Mouse (Mus musculus): ENCODE measurements at regions not wholly inside any gene's neighbourhood (a gene's known extent, or its start where the extent isn't known, plus 50 kb on each side); places are given as distances from the start of the nearest gene placed in this dataset.

GRCm38 (mm10) chr8:116203631-116204030 lies 301.1 kb upstream of the Dynlrb2 start:
- no peak for TF ChIP-seq ZNF384 (IDR thresholded peaks at IDR 0.05; ENCODE audit: low read depth, low read length)
- TF ChIP-seq NELFE (IDR thresholded peaks at IDR 0.05; ENCODE audit: low read depth, low read length): no peak
- no peak for TF ChIP-seq CTCF (IDR thresholded peaks at IDR 0.05 in 2 of 3, conservative IDR thresholded peaks at IDR 0.05 in 1 of 3; ENCODE audit: control insufficient read depth in 1 of 3, insufficient read depth in 1 of 3, low read depth in 2 of 3, low read length in 3 of 3, poor library complexity in 1 of 3, severe bottlenecking in 1 of 3)
- TF ChIP-seq MAFK (IDR thresholded peaks at IDR 0.05; ENCODE audit: borderline replicate concordance, low read depth, low read length): no peak
- no peak for TF ChIP-seq POLR2A (IDR thresholded peaks at IDR 0.05; ENCODE audit: control insufficient read depth in 1 of 2, insufficient read depth in 1 of 2, low read depth in 1 of 2, low read length in 2 of 2, poor library complexity in 1 of 2)
- TF ChIP-seq POLR2AphosphoS5 (IDR thresholded peaks at IDR 0.05; ENCODE audit: borderline replicate concordance, low read depth, low read length): no peak
- no peak for TF ChIP-seq HCFC1 (IDR thresholded peaks at IDR 0.05; ENCODE audit: low read depth, low read length)
- no peak for TF ChIP-seq EP300 (IDR thresholded peaks at IDR 0.05; ENCODE audit: low read depth in 1 of 2, low read length in 2 of 2)
- TF ChIP-seq MAZ (IDR thresholded peaks at IDR 0.05; ENCODE audit: low read depth, low read length): no peak
- no peak for TF ChIP-seq MXI1 (IDR thresholded peaks at IDR 0.05; ENCODE audit: low read depth, low read length)
- no peak for TF ChIP-seq ZMIZ1 (IDR thresholded peaks at IDR 0.05; ENCODE audit: low read depth, low read length)

Data from MEL (cell line).